Mouse (Mus musculus) MEL (cell line): ENCODE data around the gene Uqcrfs1. TPM values are rescaled to one million over a fixed set of nuclear protein-coding genes. Genes with fewer than 3 reads are reported as not detected.

ENCODE experiments used
- DNase-seq: peaks from one replicate; pipeline ENCODE4 v3.0.0; 2011; ENCODE audit warnings: low read depth, low spot score
- H3K27ac ChIP-seq: 2 replicates; pipeline ENCODE4 v1.5.1; 2012; ENCODE audit warnings: low read depth, mild to moderate bottlenecking, control low read depth, low read length, moderate library complexity; ENCODE audit not compliant: control insufficient read depth
- H3K27me3 ChIP-seq, 2 experiments: fragments of 150-350 bp in 1 of 2; sonication (generic) in 1 of 2; 2 replicates each; pipeline ENCODE4 v1.6.1; 2012; ENCODE audit warnings: low read length in 2 of 2, mild to moderate bottlenecking in 2 of 2, improper control_type of control experiment in 1 of 2, moderate library complexity in 1 of 2; ENCODE audit not compliant: insufficient read depth in 2 of 2, control insufficient read depth in 1 of 2
- H3K36me3 ChIP-seq, 2 experiments: 2 replicates each; pipeline ENCODE4 v1.6.1; 2012 to 2014; ENCODE audit warnings: low read length in 2 of 2, improper control_type of control experiment in 1 of 2, inconsistent platforms in 1 of 2, mild to moderate bottlenecking in 1 of 2; ENCODE audit not compliant: insufficient read depth in 2 of 2, control insufficient read depth in 1 of 2
- H3K4me1 ChIP-seq, 2 experiments: fragments of 150-350 bp in 1 of 2; sonication (generic) in 1 of 2; 2 replicates each; pipeline ENCODE4 v1.6.1; 2012; ENCODE audit warnings: low read length in 2 of 2, improper control_type of control experiment in 1 of 2, mild to moderate bottlenecking in 1 of 2; ENCODE audit not compliant: insufficient read depth in 2 of 2, control insufficient read depth in 1 of 2
- H3K4me3 ChIP-seq, 2 experiments: fragments of 150-350 bp in 1 of 2; sonication (generic) in 1 of 2; 2 replicates each; pipeline ENCODE4 v1.5.1; 2012; ENCODE audit warnings: low read depth in 2 of 2, low read length in 2 of 2, mild to moderate bottlenecking in 2 of 2, moderate library complexity in 2 of 2, control low read depth in 1 of 2, improper control_type of control experiment in 1 of 2; ENCODE audit not compliant: control insufficient read depth in 1 of 2, insufficient read depth in 1 of 2
- H3K79me2 ChIP-seq: 2 replicates; pipeline ENCODE4 v1.6.1; 2012; ENCODE audit warnings: mild to moderate bottlenecking, low read length, moderate library complexity; ENCODE audit not compliant: control insufficient read depth, poor library complexity, insufficient read depth
- H3K9ac ChIP-seq: 2 replicates; pipeline ENCODE4 v1.6.1; 2012; ENCODE audit warnings: low read depth, mild to moderate bottlenecking, control low read depth, low read length, moderate library complexity; ENCODE audit not compliant: control insufficient read depth, poor library complexity, severe bottlenecking
- H3K9me3 ChIP-seq: fragments of 150-350 bp; sonication (generic); replicated peaks from 2 replicates; pipeline ENCODE4 v1.6.1; 2012; ENCODE audit warnings: mild to moderate bottlenecking, low read length, improper control_type of control experiment, moderate library complexity; ENCODE audit not compliant: insufficient read depth
- BHLHE40 ChIP-seq: IDR thresholded peaks from 2 replicates; pipeline ENCODE4 v1.6.1; 2012; ENCODE audit warnings: low read depth, mild to moderate bottlenecking, inconsistent platforms, low read length, improper control_type of control experiment, borderline replicate concordance
- CHD1 ChIP-seq: IDR thresholded peaks from 2 replicates; pipeline ENCODE4 v1.6.1; 2012; ENCODE audit warnings: low read depth, mild to moderate bottlenecking, inconsistent platforms, low read length, improper control_type of control experiment
- CTCF ChIP-seq, 3 experiments: IDR thresholded peaks in 2 of 3; conservative IDR thresholded peaks in 1 of 3; 2 replicates each; pipeline ENCODE4 v1.5.1; 2011 to 2012; ENCODE audit warnings: low read length in 3 of 3, low read depth in 2 of 3, mild to moderate bottlenecking in 2 of 3, improper control_type of control experiment in 1 of 3, inconsistent platforms in 1 of 3, mixed read lengths in 1 of 3, moderate library complexity in 1 of 3; ENCODE audit not compliant: control insufficient read depth in 1 of 3, insufficient read depth in 1 of 3, poor library complexity in 1 of 3, severe bottlenecking in 1 of 3
- E2F4 ChIP-seq: IDR thresholded peaks from 2 replicates; pipeline ENCODE4 v1.6.1; 2011; ENCODE audit warnings: low read depth, low read length, improper control_type of control experiment, borderline replicate concordance
- ELF1 ChIP-seq: IDR thresholded peaks from 2 replicates; pipeline ENCODE4 v1.6.1; 2014; ENCODE audit warnings: low read depth, mild to moderate bottlenecking, inconsistent platforms, low read length, improper control_type of control experiment, moderate library complexity
- EP300 ChIP-seq, 2 experiments: IDR thresholded peaks; 2 replicates each; pipeline ENCODE4 v1.6.1; 2011; ENCODE audit warnings: improper control_type of control experiment in 2 of 2, low read length in 2 of 2, low read depth in 1 of 2, mild to moderate bottlenecking in 1 of 2
- ETS1 ChIP-seq: IDR thresholded peaks from 2 replicates; pipeline ENCODE4 v1.6.1; 2012; ENCODE audit warnings: low read depth, mild to moderate bottlenecking, inconsistent platforms, low read length, improper control_type of control experiment, moderate library complexity
- KAT2A ChIP-seq: conservative IDR thresholded peaks from 2 replicates; pipeline ENCODE4 v1.6.1; 2012; ENCODE audit warnings: low read depth, low read length, improper control_type of control experiment, inconsistent platforms
- MYB ChIP-seq: IDR thresholded peaks from 2 replicates; pipeline ENCODE4 v1.6.1; 2011; ENCODE audit warnings: mild to moderate bottlenecking, low read depth, low read length, improper control_type of control experiment
- MYC ChIP-seq: IDR thresholded peaks from 2 replicates; pipeline ENCODE4 v1.6.1; 2011; ENCODE audit warnings: low read depth, mild to moderate bottlenecking, low read length, improper control_type of control experiment, moderate library complexity
- NELFE ChIP-seq: IDR thresholded peaks from 2 replicates; pipeline ENCODE4 v1.6.1; 2011; ENCODE audit warnings: low read depth, low read length, improper control_type of control experiment
- NRF1 ChIP-seq: IDR thresholded peaks from 2 replicates; pipeline ENCODE4 v1.6.1; 2014; ENCODE audit warnings: low read depth, mild to moderate bottlenecking, inconsistent platforms, low read length, improper control_type of control experiment, moderate library complexity; ENCODE audit not compliant: poor library complexity, insufficient read depth, severe bottlenecking
- POLR2AphosphoS5 ChIP-seq: IDR thresholded peaks from 2 replicates; pipeline ENCODE4 v1.6.1; 2012; ENCODE audit warnings: low read depth, borderline replicate concordance, mild to moderate bottlenecking, inconsistent platforms, low read length, moderate library complexity, mixed read lengths
- RAD21 ChIP-seq: IDR thresholded peaks from 2 replicates; pipeline ENCODE4 v1.6.1; 2011; ENCODE audit warnings: mild to moderate bottlenecking, low read depth, low read length, improper control_type of control experiment
- SIN3A ChIP-seq: IDR thresholded peaks from 2 replicates; pipeline ENCODE4 v1.6.1; 2012; ENCODE audit warnings: low read length, improper control_type of control experiment, inconsistent platforms
- SMC3 ChIP-seq: IDR thresholded peaks from 2 replicates; pipeline ENCODE4 v1.6.1; 2011; ENCODE audit warnings: low read depth, low read length, improper control_type of control experiment
- TAL1 ChIP-seq: IDR thresholded peaks from 2 replicates; pipeline ENCODE4 v1.6.1; 2012; ENCODE audit warnings: mild to moderate bottlenecking, inconsistent platforms, low read length, moderate library complexity, mixed read lengths
- TBP ChIP-seq: IDR thresholded peaks from 2 replicates; pipeline ENCODE4 v1.8.0; 2011; ENCODE audit warnings: low read depth, low read length, improper control_type of control experiment
- TCF12 ChIP-seq: IDR thresholded peaks from 2 replicates; pipeline ENCODE4 v1.6.1; 2014; ENCODE audit warnings: low read depth, mild to moderate bottlenecking, inconsistent platforms, low read length, improper control_type of control experiment, moderate library complexity
- UBTF ChIP-seq: IDR thresholded peaks from 2 replicates; pipeline ENCODE4 v1.6.1; 2012; ENCODE audit warnings: low read depth, mild to moderate bottlenecking, inconsistent platforms, low read length, improper control_type of control experiment, moderate library complexity, borderline replicate concordance; ENCODE audit not compliant: insufficient read depth
- USF1 ChIP-seq: IDR thresholded peaks from 2 replicates; pipeline ENCODE4 v1.6.1; 2014; ENCODE audit warnings: low read depth, mild to moderate bottlenecking, inconsistent platforms, low read length, improper control_type of control experiment, moderate library complexity
- USF2 ChIP-seq, 2 experiments: IDR thresholded peaks; 2 replicates each; pipeline ENCODE4 v1.6.1; 2011 to 2012; ENCODE audit warnings: improper control_type of control experiment in 2 of 2, low read length in 2 of 2, borderline replicate concordance in 1 of 2, inconsistent platforms in 1 of 2, low read depth in 1 of 2, mild to moderate bottlenecking in 1 of 2; ENCODE audit not compliant: insufficient read depth in 1 of 2
- ZC3H11A ChIP-seq: IDR thresholded peaks from 2 replicates; pipeline ENCODE4 v1.6.1; 2012; ENCODE audit warnings: low read depth, mild to moderate bottlenecking, inconsistent platforms, low read length, improper control_type of control experiment
- ZMIZ1 ChIP-seq: IDR thresholded peaks from 2 replicates; pipeline ENCODE4 v1.6.1; 2012; ENCODE audit warnings: low read depth, mild to moderate bottlenecking, inconsistent platforms, low read length, improper control_type of control experiment, moderate library complexity
- ZNF384 ChIP-seq: IDR thresholded peaks from 2 replicates; pipeline ENCODE4 v1.6.1; 2012; ENCODE audit warnings: low read depth, mild to moderate bottlenecking, inconsistent platforms, low read length, improper control_type of control experiment
- polyA plus RNA-seq, 2 experiments: library from polyadenylated mRNA; stranded (reverse) in 1 of 2; unstranded in 1 of 2; fragments of >175 nt in 1 of 2; fragments of >200 nt in 1 of 2; gene quantifications; 2 replicates each; pipeline versions ENCODE4 v1.2.1 to v1.2.4; 2012; ENCODE audit warnings: low replicate concordance in 2 of 2, low read depth in 1 of 2; ENCODE audit not compliant: insufficient read length in 2 of 2, insufficient read depth in 1 of 2, missing spikeins in 1 of 2
- total RNA-seq: library from RNA; depleted of rRNA; stranded (reverse); fragments of 300-350 nt; gene quantifications from 2 replicates; pipeline ENCODE4 v1.2.3, GENCODE M21; 2012

Uqcrfs1 gene
- total and polyA plus RNA-seq, 3 experiments: 163 to 191 TPM; not detected in 1

GRCm38 (mm10) chr13:30567571-30567970 lies 22.4 kb upstream of the Uqcrfs1 start:
- Histone ChIP-seq H3K9me3 (no peaks in the 10 kb centered on the region), H3K4me1 (no peaks in the 10 kb centered on the region), H3K79me2 (no peaks in the 10 kb centered on the region), H3K9ac (no peak overlapping the region), H3K27ac (no peak overlapping the region), H3K4me3 (no peak overlapping the region), H3K27me3 (no peaks in the 10 kb centered on the region; a peak in 1 of 4 replicates), H3K36me3 (no peaks in the 10 kb centered on the region)
- TF ChIP-seq ZMIZ1 (no peak), EP300 (IDR thresholded peaks at IDR 0.05; ENCODE audit: low read depth in 1 of 2, low read length in 2 of 2) (no peak), SMC3 (no peak), SIN3A (no peak), USF2 (IDR thresholded peaks at IDR 0.05; ENCODE audit: borderline replicate concordance in 1 of 2, insufficient read depth in 1 of 2, low read depth in 1 of 2, low read length in 2 of 2) (no peak), TAL1 (no peak), CHD1 (no peak), ELF1 (no peak), NELFE (no peak), BHLHE40 (no peak), USF1 (no peak), E2F4 (no peak), NRF1 (no peak), MYB (no peak), KAT2A (no peak), TBP (no peak)
- DNase-seq: no peak

DNA sequence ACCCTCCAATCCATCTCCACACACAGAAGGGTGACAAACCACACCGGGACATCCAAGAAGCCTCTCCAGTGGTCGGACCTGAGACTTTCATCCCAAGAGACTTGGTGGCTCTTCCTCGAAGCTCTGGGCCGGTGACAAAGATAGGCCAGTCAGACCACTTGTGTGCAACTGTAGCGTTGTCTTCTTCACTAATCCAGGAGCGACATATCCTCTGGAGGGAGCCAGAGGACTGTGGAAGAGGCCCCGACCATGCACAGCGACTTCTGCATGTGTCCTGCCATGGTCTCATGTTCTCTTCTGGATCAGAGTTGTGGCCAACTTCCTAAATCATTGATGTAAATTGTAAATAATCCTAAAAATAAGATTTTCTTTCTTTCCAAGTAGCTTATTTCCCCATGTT lies 21.6 kb upstream of the Uqcrfs1 start:
- Histone ChIP-seq H3K9me3 (no peaks in the 10 kb centered on the region), H3K4me3 (no peak overlapping the region), H3K27ac (no peak overlapping the region), H3K79me2 (no peaks in the 10 kb centered on the region), H3K9ac (no peak overlapping the region), H3K36me3 (no peaks in the 10 kb centered on the region), H3K4me1 (no peaks in the 10 kb centered on the region), H3K27me3 (no peaks in the 10 kb centered on the region; a peak in 1 of 4 replicates)
- no peak for DNase-seq
- TF ChIP-seq ZC3H11A (no peak), KAT2A (no peak), ETS1 (no peak), CTCF (IDR thresholded peaks at IDR 0.05 in 2 of 3, conservative IDR thresholded peaks at IDR 0.05 in 1 of 3; ENCODE audit: control insufficient read depth in 1 of 3, insufficient read depth in 1 of 3, low read depth in 2 of 3, low read length in 3 of 3, poor library complexity in 1 of 3, severe bottlenecking in 1 of 3) (peak in 2 of 3 experiments; percentile 18 to 19; a peak in 1 of 6 replicates), ELF1 (no peak), MYC (no peak), ZNF384 (no peak), SMC3 (0 out of 2 replicates have a peak, but pooled peaks have one; percentile 6), RAD21 (peak; percentile 31), TCF12 (no peak), POLR2AphosphoS5 (no peak), UBTF (no peak)
